Mouse (Mus musculus) retina, embryonic 14.5 days (tissue): Measurements from ENCODE around the gene Fgl2.
"Not testable (repeated sequence)": the region's sequence is repeated elsewhere in the genome, so short reads cannot be mapped to it uniquely, and the experiment has no call there.

Source experiments
- DNase-seq: peaks from one replicate; pipeline ENCODE4 v3.0.0-alpha.2; 2015; ENCODE audit warnings: low spot score

The Fgl2 gene

GRCm38 (mm10) chr5:21372493-21373179 lies at the start of gene Fgl2:
TSS of gene Fgl2 (plus strand) at chr5:21372642.
- DNase-seq = peak; percentile 80

GRCm38 (mm10) chr5:21326494-21326893 lies 45.9 kb upstream of the Fgl2 start:
- peak; percentile 79 for DNase-seq

GRCm38 (mm10) chr5:21328560-21328959 lies 43.9 kb upstream of the Fgl2 start:
- no peak for DNase-seq

GRCm38 (mm10) chr5:21329672-21330665 lies 42.5 kb upstream of the Fgl2 start:
- DNase-seq = no peak

- DNase-seq = no peak
Observed at GRCm38 (mm10) chr5:21331656-21332055, 40.8 kb upstream of the Fgl2 start.

- no peak for DNase-seq
Observed at GRCm38 (mm10) chr5:21332119-21332518, 40.3 kb upstream of the Fgl2 start.

- not testable (repeated sequence) for DNase-seq
Observed at GRCm38 (mm10) chr5:21342265-21342664, 30.2 kb upstream of the Fgl2 start.

GRCm38 (mm10) chr5:21348366-21348765 lies 24.1 kb upstream of the Fgl2 start:
- DNase-seq = no peak

- DNase-seq = no peak
Observed at GRCm38 (mm10) chr5:21351678-21352077, 20.8 kb upstream of the Fgl2 start.

- DNase-seq = no peak
Observed at GRCm38 (mm10) chr5:21358648-21359047, 13.8 kb upstream of the Fgl2 start.

GRCm38 (mm10) chr5:21363343-21363742 lies 9.1 kb upstream of the Fgl2 start:
- DNase-seq = no peak

GRCm38 (mm10) chr5:21366338-21367053 lies 5.9 kb upstream of the Fgl2 start:
- DNase-seq = no peak

- DNase-seq = no peak
Observed at GRCm38 (mm10) chr5:21367514-21367913, 4.9 kb upstream of the Fgl2 start.

GRCm38 (mm10) chr5:21370218-21370947 lies 2.1 kb upstream of the Fgl2 start:
- no peak for DNase-seq

- DNase-seq = peak; percentile 20
Observed at GRCm38 (mm10) chr5:21371920-21372319, 522 bp upstream of the Fgl2 start.

- DNase-seq = no peak
Observed at GRCm38 (mm10) chr5:21373180-21373518, 707 bp downstream of the Fgl2 start.

- DNase-seq = no peak
Observed at GRCm38 (mm10) chr5:21376935-21377334, 4.5 kb downstream of the Fgl2 start.

- DNase-seq = no peak
Observed at GRCm38 (mm10) chr5:21378397-21378796, 6.0 kb downstream of the Fgl2 start.

GRCm38 (mm10) chr5:21381986-21382385 lies 9.5 kb downstream of the Fgl2 start:
- DNase-seq = no peak

- DNase-seq = no peak
Observed at GRCm38 (mm10) chr5:21382678-21383077, 10.2 kb downstream of the Fgl2 start.

GRCm38 (mm10) chr5:21383392-21384251 lies 11.2 kb downstream of the Fgl2 start:
- no peak for DNase-seq
